Mouse (Mus musculus) cerebellum, postnatal 14 days (tissue): ENCODE results near the gene Prss16.
A peak's percentile ranks its signal among the peaks of the same experiment; 100 is the strongest.

Experiments
- DNase-seq, 2 experiments: peaks; one replicate each; pipeline ENCODE4 v3.0.0; 2021; ENCODE audit warnings: mixed read lengths in 2 of 2

Prss16 gene

GRCm38 (mm10) chr13:22009642-22010041, at the start of gene Prss16:
TSS of gene Prss16 (minus strand) at chr13:22009742.
- DNase-seq: no peak

- no peak for DNase-seq
These were observed 44.2 kb upstream of the Prss16 start for GRCm38 (mm10) chr13:22053754-22054153.

- no peak for DNase-seq
These were observed 41.9 kb upstream of the Prss16 start for GRCm38 (mm10) chr13:22051523-22051859.

GRCm38 (mm10) chr13:22050591-22051522, 41.3 kb upstream of the Prss16 start:
- peak; percentile 86 to 89 for DNase-seq

- peak; percentile 28 to 46 for DNase-seq
These were observed 40.3 kb upstream of the Prss16 start for GRCm38 (mm10) chr13:22049737-22050440.

GRCm38 (mm10) chr13:22049041-22049440, 39.5 kb upstream of the Prss16 start:
- DNase-seq: no peak

GRCm38 (mm10) chr13:22045311-22045710, 35.8 kb upstream of the Prss16 start:
- DNase-seq: no peak

GRCm38 (mm10) chr13:22044432-22045155, 35.1 kb upstream of the Prss16 start:
- no peak for DNase-seq

GRCm38 (mm10) chr13:22043503-22044431, 34.2 kb upstream of the Prss16 start:
- DNase-seq: peak in 1 of 2 experiments; percentile 48

GRCm38 (mm10) chr13:22042568-22043502, 33.3 kb upstream of the Prss16 start, which contains the start of the genes Hist1h2ag and Hist1h2bj:
TSS of gene Hist1h2ag (minus strand) at chr13:22042944.
TSS of gene Hist1h2bj (plus strand) at chr13:22043214.
- peak; percentile 84 to 94 for DNase-seq

- peak in 1 of 2 experiments; percentile 16 for DNase-seq
These were observed 32.4 kb upstream of the Prss16 start for GRCm38 (mm10) chr13:22041651-22042567.

- peak; percentile 98 to 99 for DNase-seq
These were observed 31.6 kb upstream of the Prss16 start, which contains the start of gene Hist1h4i for GRCm38 (mm10) chr13:22041142-22041536. TSS of gene Hist1h4i (minus strand) at chr13:22041362.

- peak in 1 of 2 experiments; percentile 38 for DNase-seq
These were observed 31.1 kb upstream of the Prss16 start for GRCm38 (mm10) chr13:22040464-22041141.

GRCm38 (mm10) chr13:22039951-22040463, 30.5 kb upstream of the Prss16 start:
- no peak for DNase-seq

- DNase-seq: no peak
These were observed 29.8 kb upstream of the Prss16 start for GRCm38 (mm10) chr13:22039364-22039763.

GRCm38 (mm10) chr13:22037415-22037814, 27.9 kb upstream of the Prss16 start:
- DNase-seq: no peak

GRCm38 (mm10) chr13:22036986-22037385, 27.4 kb upstream of the Prss16 start:
- DNase-seq: no peak

GRCm38 (mm10) chr13:22036149-22036956, 26.8 kb upstream of the Prss16 start:
- DNase-seq: no peak
